Mouse (Mus musculus) kidney, adult 2 months (tissue): ENCODE results near the gene Tex26. TPM values are rescaled to one million over a fixed set of nuclear protein-coding genes. Genes with fewer than 3 reads are reported as not detected.

Experiments used
- DNase-seq: peaks from one replicate; pipeline ENCODE4 v3.0.0; 2021
- H3K27ac ChIP-seq: fragments of 200-500 bp; 2 replicates; pipeline ENCODE4 v1.5.1; 2012; ENCODE audit warnings: low read depth, low read length, control low read depth, inconsistent platforms; ENCODE audit not compliant: insufficient read depth
- H3K27me3 ChIP-seq: fragments of 200-500 bp; replicated peaks from 2 replicates; pipeline ENCODE4 v1.6.1; 2012; ENCODE audit warnings: mild to moderate bottlenecking, moderate library complexity, low read length, inconsistent platforms; ENCODE audit not compliant: control insufficient read depth, insufficient read depth
- H3K36me3 ChIP-seq: fragments of 200-500 bp; 2 replicates; pipeline ENCODE4 v1.6.1; 2012; ENCODE audit warnings: mild to moderate bottlenecking, moderate library complexity, low read length, inconsistent platforms; ENCODE audit not compliant: control insufficient read depth, insufficient read depth
- H3K4me1 ChIP-seq: fragments of 200-500 bp; 2 replicates; pipeline ENCODE4 v1.6.1; 2011; ENCODE audit warnings: low read length; ENCODE audit not compliant: control insufficient read depth, insufficient read depth
- H3K4me3 ChIP-seq: fragments of 200-500 bp; 2 replicates; pipeline ENCODE4 v1.5.1; 2011; ENCODE audit warnings: mild to moderate bottlenecking, low read depth, low read length, control low read depth; ENCODE audit not compliant: insufficient read depth
- CTCF ChIP-seq: fragments of 200-500 bp; conservative IDR thresholded peaks from 2 replicates; pipeline ENCODE4 v1.5.1; 2011; ENCODE audit warnings: low read depth, mild to moderate bottlenecking, control low read depth, low read length, moderate library complexity, mixed read lengths; ENCODE audit not compliant: insufficient read depth, insufficient read length
- POLR2A ChIP-seq: fragments of 200-500 bp; IDR thresholded peaks from one replicate; pipeline ENCODE4 v1.6.1; 2011; ENCODE audit warnings: low read depth, low read length, control low read depth
- WGBS: fragments of 180-500 bp; shearing (Covaris S2); methylation state at CpG from one replicate; pipeline ENCODE4 v1.1.7; 2018; 5-methylcytosine and 5-hydroxymethylcytosine counted together
- polyA plus RNA-seq: library from polyadenylated mRNA; depleted of rRNA; stranded (reverse); fragments of >200 nt; gene quantifications from 2 replicates; pipeline ENCODE4 v1.2.3, GENCODE M21; 2012

Gene Tex26
- polyA plus RNA-seq, 1 experiment: not detected

DNA sequence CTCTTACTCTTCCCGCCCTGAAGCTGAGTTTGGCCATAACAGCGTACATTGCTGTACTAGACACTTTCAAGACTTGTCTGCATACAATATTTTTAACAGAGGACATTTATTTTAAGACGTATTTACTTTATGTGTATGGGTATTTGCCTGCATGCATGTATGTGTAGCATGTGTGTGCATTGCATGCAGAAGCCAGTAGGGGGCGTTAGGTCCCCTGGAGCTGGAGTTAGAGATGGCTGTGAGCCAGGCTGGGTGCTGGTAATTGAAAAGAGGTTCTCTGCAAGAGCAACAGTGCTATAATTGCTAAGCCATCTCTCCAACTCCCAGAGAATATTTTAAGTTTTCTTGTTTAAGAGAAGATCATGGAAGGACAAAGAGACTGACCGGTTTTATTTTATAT is 34.8 kb upstream of the Tex26 start:
- Histone ChIP-seq H3K27me3 (no peaks in the 10 kb centered on the region), H3K4me1 (no peaks in the 10 kb centered on the region), H3K4me3 (no peak overlapping the region), H3K36me3 (no peaks in the 10 kb centered on the region), H3K27ac (no peak overlapping the region)
- TF ChIP-seq POLR2A: no peak
- TF ChIP-seq CTCF: no peak
- no peak for DNase-seq
- WGBS: 82% methylated on average over 5 of the region's 5 CpGs

DNA sequence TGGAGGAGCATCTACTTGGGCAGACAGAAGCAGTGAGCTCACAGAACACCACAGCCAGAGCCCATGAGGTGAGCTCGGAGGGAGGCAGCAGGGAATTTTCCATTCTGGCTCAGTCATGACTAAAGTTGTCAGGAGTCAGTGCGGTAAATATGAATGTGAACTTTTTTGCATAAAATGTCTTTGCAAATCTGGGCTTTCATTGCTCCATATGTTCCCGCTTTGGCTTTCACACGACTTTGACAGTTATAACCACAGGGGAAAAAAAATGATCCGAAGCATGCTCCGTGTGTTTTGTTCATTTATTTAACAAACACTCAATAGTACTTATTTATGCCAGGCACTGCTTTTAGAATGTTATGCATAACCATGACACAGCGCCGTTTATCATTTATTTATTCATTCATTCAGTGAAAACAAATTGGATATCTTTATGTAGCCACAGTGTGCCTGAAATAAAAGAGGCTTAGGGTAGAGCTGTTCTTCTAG is 32.6 kb upstream of the Tex26 start:
- TF ChIP-seq POLR2A (no peak), CTCF (no peak)
- H3K27me3 ChIP-seq: no peaks in the 10 kb centered on the region
- DNase-seq: no peak
- H3K27ac ChIP-seq: no peak overlapping the region
- H3K4me1 ChIP-seq: no peaks in the 10 kb centered on the region
- no peaks in the 10 kb centered on the region for H3K36me3 ChIP-seq
- H3K4me3 ChIP-seq: no peak overlapping the region
- WGBS: 78% methylated on average over 8 of the region's 8 CpGs

DNA sequence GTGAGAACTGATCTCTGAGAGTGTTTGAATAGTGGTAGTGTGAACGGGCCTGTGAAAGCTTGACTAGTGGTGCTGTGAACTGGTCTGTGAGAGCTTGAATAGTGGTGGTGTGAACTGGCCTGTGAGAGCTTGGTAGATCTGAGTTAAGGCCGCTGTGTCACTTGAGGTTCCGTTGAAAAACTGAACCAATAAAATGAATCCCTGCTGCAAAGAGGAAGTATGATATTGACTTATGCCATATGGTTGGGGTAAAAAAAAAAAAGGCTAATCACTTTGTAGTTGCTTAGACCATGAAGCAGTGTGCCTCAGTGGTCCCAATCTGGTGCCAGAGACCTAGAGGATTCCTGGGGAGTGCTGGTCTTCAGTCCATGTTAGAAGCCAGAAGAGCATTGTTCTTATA is 30.0 kb upstream of the Tex26 start:
- no peaks in the 10 kb centered on the region for H3K4me1 ChIP-seq
- TF ChIP-seq POLR2A: no peak
- H3K27me3 ChIP-seq: no peaks in the 10 kb centered on the region
- no peak overlapping the region for H3K27ac ChIP-seq
- WGBS: 93% methylated on average over 3 of the region's 3 CpGs
- no peak overlapping the region for H3K4me3 ChIP-seq
- no peak for DNase-seq
- H3K36me3 ChIP-seq: no peaks in the 10 kb centered on the region

DNA sequence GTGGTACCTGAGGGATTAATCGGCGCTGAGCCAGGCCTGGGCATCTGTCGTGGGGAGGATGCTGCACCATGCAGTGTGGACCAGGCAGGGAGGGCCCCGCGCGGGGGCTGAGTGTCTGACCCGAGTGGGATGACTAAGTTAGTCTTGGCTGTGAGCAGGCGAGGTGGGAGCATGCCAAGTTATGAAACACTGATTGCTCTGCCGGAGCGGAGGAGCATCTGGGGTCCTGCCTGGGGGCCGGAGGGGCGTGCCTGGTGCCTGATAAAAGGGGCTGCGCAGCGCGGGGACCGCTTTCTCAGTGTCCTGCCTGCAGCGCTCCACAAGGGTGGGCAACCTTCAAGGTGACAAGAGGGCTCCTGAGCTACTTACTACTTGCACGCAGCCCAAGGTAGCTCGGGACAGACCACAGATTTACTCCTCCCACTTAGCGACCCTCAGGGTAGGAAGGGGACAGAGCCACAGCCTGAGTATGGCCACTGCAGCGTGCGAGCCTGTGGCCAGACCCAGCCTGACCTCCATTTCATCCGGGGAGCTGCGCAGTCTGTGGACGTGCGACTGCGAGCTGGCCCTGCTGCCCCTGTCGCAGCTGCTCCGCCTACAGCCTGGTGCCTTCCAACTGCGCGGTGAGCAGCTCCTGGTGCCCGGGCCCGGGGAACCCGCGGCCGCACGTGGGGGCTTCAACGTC is 27.8 kb upstream of the Tex26 start, which contains the start of gene Medag:
Gene Medag, plus strand, starts transcription at position 241 of the 685 bp plus-strand sequence.
- DNase-seq: peak; percentile 21
- no peaks in the 10 kb centered on the region for H3K36me3 ChIP-seq
- H3K27ac ChIP-seq: no peak within 1 kb of the TSS
- 9% methylated on average over 38 of the region's 38 CpGs for WGBS
- H3K27me3 ChIP-seq: no peaks in the 10 kb centered on the region
- H3K4me1 ChIP-seq: no peaks in the 10 kb centered on the region
- H3K4me3 ChIP-seq: peak within 1 kb of the TSS; percentile 25; the same call in 1 of the 2 replicates
- TF ChIP-seq POLR2A: no peak
- TF ChIP-seq CTCF: no peak

DNA sequence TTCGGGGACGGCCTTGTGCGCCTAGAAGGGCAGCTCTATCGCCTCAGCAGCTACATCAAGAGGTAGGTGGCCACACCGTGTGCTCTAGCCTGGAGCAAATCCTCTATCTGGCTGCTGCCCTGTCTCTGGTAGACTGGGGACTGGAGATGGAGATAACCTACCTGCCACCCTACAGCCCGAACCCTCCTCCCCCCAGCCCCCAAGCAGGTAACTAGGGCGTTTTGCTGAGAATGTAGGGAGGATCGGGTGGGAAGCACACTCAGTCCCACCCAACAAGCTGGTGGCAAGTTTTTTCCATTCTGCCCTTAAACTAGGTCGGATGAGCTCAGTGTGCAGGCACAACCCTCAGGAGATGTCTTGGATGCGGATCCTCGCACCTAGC is 27.3 kb upstream of the Tex26 start:
- Histone ChIP-seq H3K4me1 (no peaks in the 10 kb centered on the region), H3K27ac (no peak overlapping the region), H3K27me3 (no peaks in the 10 kb centered on the region), H3K36me3 (no peaks in the 10 kb centered on the region), H3K4me3 (no peak overlapping the region)
- TF ChIP-seq CTCF: no peak
- TF ChIP-seq POLR2A: no peak
- WGBS: 42% methylated on average over 11 of the region's 11 CpGs
- no peak for DNase-seq

DNA sequence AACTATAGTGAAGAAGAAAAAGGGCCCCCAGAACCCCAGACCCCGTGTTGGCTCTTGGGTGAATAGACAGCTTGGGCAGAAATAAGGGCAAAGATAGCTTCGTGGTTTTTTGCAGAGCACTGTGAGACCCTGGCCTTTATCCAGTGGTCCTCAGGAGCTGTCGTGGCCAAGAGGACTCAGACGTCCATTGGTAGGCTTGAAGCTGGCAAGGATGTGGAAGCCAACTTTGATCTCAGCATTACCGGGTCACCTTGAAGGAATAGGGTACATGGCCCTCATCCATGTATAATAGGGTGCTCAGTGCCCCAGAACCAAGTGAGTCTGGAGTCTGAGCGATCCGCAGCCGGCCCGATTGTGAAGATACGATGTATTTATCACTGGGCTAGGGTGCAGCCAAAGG is 26.8 kb upstream of the Tex26 start:
- Histone ChIP-seq H3K27ac (no peak overlapping the region), H3K4me3 (no peak overlapping the region)
- WGBS: 91% methylated on average over 10 of the region's 10 CpGs

DNA sequence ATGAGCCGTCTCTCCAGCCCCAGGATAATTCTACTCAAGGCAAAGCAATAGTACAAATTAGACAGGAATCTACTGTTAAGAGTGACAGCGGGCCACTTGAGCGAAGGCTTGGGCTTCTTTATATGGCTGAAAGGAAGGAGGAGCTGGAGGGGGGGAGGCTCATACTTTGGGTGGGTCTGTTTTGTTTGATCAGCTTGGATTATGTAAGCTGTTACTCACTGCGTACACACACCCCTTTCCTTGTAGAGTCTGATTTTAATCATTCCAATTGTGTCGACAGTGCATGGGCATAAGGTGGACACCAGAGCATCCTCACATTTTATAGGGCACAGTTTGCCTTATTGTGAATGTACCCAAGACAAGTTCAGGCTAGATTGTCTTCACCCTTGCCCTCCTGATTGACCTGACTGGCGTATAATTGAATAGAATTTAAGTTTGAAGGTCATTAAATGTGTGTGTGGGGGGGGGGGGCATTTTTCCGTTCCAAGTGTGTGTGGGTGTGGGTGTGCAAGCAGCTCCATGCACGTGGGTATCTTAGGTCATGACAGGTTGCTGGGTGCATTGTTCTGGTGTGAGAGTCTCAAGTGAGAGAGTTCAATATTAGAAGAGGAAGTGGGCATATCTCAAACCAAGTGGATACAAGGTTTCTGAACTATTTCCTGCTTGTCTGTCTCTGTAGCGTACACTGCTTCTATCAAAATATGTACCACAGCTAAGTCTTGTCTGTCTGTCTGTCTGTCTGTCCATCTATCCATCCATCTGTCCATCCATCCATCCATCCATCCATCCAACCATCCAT is 24.9 kb upstream of the Tex26 start:
- DNase-seq: no peak
- Histone ChIP-seq H3K27me3 (no peaks in the 10 kb centered on the region), H3K27ac (no peak overlapping the region), H3K4me3 (no peak overlapping the region), H3K36me3 (no peaks in the 10 kb centered on the region), H3K4me1 (no peaks in the 10 kb centered on the region)
- WGBS: 75% methylated on average over 9 of the region's 9 CpGs
- TF ChIP-seq POLR2A: no peak
- TF ChIP-seq CTCF: no peak

More for the DNA sequence above, 26.8 kb upstream of the Tex26 start:
- H3K36me3 ChIP-seq: no peaks in the 10 kb centered on the region
- no peak for TF ChIP-seq POLR2A
- no peak for TF ChIP-seq CTCF
- H3K4me1 ChIP-seq: no peaks in the 10 kb centered on the region
- H3K27me3 ChIP-seq: no peaks in the 10 kb centered on the region
- DNase-seq: no peak
